Mouse (Mus musculus) cerebellum, postnatal 25 days (tissue): ENCODE measurements around the gene Actg1.

Experiments used
- DNase-seq, 2 experiments: peaks; one replicate each; pipeline ENCODE4 v3.0.0; 2021; ENCODE audit warnings: mixed read lengths in 2 of 2

The Actg1 gene

GRCm38 (mm10) chr11:120308441-120309320 is 39.7 kb downstream of the Actg1 start:
- peak; percentile 2 to 10 for DNase-seq

- DNase-seq = peak; percentile 98 to 99
These were observed 40.5 kb downstream of the Actg1 start for GRCm38 (mm10) chr11:120307566-120308430.

GRCm38 (mm10) chr11:120307132-120307413 is 41.3 kb downstream of the Actg1 start:
- peak; percentile 25 to 43 for DNase-seq

GRCm38 (mm10) chr11:120306366-120307131 is 41.8 kb downstream of the Actg1 start:
- peak in 1 of 2 experiments; percentile 18 for DNase-seq

GRCm38 (mm10) chr11:120305535-120306365 is 42.6 kb downstream of the Actg1 start:
- peak in 1 of 2 experiments; percentile 39 for DNase-seq

- peak; percentile 94 to 95 for DNase-seq
These were observed 43.3 kb downstream of the Actg1 start for GRCm38 (mm10) chr11:120304886-120305534.

- peak in 1 of 2 experiments; percentile 39 for DNase-seq
These were observed 44.0 kb downstream of the Actg1 start for GRCm38 (mm10) chr11:120304350-120304694.

- no peak for DNase-seq
These were observed 44.6 kb downstream of the Actg1 start for GRCm38 (mm10) chr11:120303559-120304349.

GRCm38 (mm10) chr11:120303119-120303518 is 45.2 kb downstream of the Actg1 start:
- DNase-seq = no peak

GRCm38 (mm10) chr11:120299484-120299883 is 48.9 kb downstream of the Actg1 start:
- DNase-seq = no peak

GRCm38 (mm10) chr11:120298441-120299141 is 49.8 kb downstream of the Actg1 start:
- DNase-seq = no peak

- DNase-seq = no peak
These were observed 50.6 kb downstream of the Actg1 start for GRCm38 (mm10) chr11:120297767-120298166.

GRCm38 (mm10) chr11:120296305-120297144 is 51.8 kb downstream of the Actg1 start:
- no peak for DNase-seq
